Mouse (Mus musculus) activated CD4-positive, CD25-positive, alpha-beta regulatory T cell, adult 9 weeks (primary cell): ENCODE measurements around the gene Gm10338. TPM values are rescaled to one million over a fixed set of nuclear protein-coding genes. Genes with fewer than 3 reads are reported as not detected.

Experiments
- polyA plus RNA-seq: library from polyadenylated mRNA; unstranded; fragments of 100-300 nt; shearing (Covaris generic); gene quantifications from one replicate; pipeline ENCODE4 v1.2.1, GENCODE M21; 2017

The Gm10338 gene
- not detected for polyA plus RNA-seq

GRCm38 (mm10) chr14:7595492-7595891 is at the start of gene Gm10338:
Gene Gm10338 (minus strand): TSS chr14:7595592.

GRCm38 (mm10) chr14:7643872-7644271 is 48.5 kb upstream of the Gm10338 start, which contains the start of gene Gm10128:
Gene Gm10128 (minus strand): TSS chr14:7643972.

DNA sequence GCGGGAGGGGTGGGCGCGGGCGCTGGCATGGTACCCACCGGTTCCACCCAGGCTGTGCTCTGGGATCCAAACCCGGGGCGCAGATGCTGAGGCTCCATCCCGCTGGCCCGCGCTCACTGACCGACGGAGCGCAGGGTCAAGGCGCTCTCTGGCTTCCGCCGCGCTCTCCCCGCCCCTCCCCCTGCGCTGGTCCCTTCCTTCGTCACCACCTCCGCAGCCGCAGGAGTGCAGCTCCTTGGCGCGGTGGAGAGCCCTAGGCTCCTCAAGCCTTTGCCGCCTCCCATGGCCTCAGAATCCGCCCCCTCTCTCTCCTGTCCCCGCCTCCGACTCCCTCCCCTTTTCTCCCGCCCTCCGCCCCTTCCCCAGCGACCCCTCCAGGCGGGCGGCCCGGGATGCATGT is 27.0 kb downstream of the Gm10338 start, which contains the start of gene Gm3558:
Gm3558 (minus strand) TSS at position 185 of the 400 bp plus-strand sequence.

Other genes starting within 250 kb of the Gm10338 start
- gene Gm8374, start 230.5 kb downstream of the Gm10338 start, polyA plus RNA-seq, result not detected
- gene Gm3755, start 144.7 kb downstream of the Gm10338 start, polyA plus RNA-seq, result not detected
- 10.1 TPM for gene Gm3752, start 111.8 kb downstream of the Gm10338 start, polyA plus RNA-seq
- 3.5 TPM for gene Gm3558, start 27.0 kb downstream of the Gm10338 start, polyA plus RNA-seq
- gene Gm10128, start 48.4 kb upstream of the Gm10338 start, polyA plus RNA-seq, result not detected
- not detected for gene Gm26661, start 196.0 kb upstream of the Gm10338 start, polyA plus RNA-seq
- 27.9 TPM for gene Flnb, start 222.4 kb upstream of the Gm10338 start, polyA plus RNA-seq